Mouse (Mus musculus) layer of hippocampus, adult 18-20 months (tissue): ENCODE data around the gene Hist1h3g. TPM values are rescaled to one million over a fixed set of nuclear protein-coding genes. Genes with fewer than 3 reads are reported as not detected.
"Not testable (repeated sequence)": the region's sequence is repeated elsewhere in the genome, so short reads cannot be mapped to it uniquely, and the experiment has no call there.

Source experiments
- DNase-seq, 2 experiments: peaks; one replicate each; pipeline ENCODE4 v3.0.0; 2022; ENCODE audit warnings: low spot score in 2 of 2
- total RNA-seq, 2 experiments: library from RNA; stranded (reverse); gene quantifications; 2 replicates each; pipeline ENCODE4 v1.2.3; 2021

The Hist1h3g gene
- total RNA-seq, 2 experiments from 2014 or later, result 2.1 to 4.9 TPM

- peak; percentile 73 to 90 for DNase-seq
These were observed 20.0 kb downstream of the Hist1h3g start for GRCm38 (mm10) chr13:23554925-23555838.

GRCm38 (mm10) chr13:23555839-23556416, 20.7 kb downstream of the Hist1h3g start:
- peak; percentile 73 to 90 for DNase-seq

- DNase-seq, result no peak
These were observed 21.7 kb downstream of the Hist1h3g start for GRCm38 (mm10) chr13:23556906-23557305.

GRCm38 (mm10) chr13:23560699-23561098, 25.5 kb downstream of the Hist1h3g start:
- not testable (repeated sequence) for DNase-seq

GRCm38 (mm10) chr13:23561531-23561882, 26.3 kb downstream of the Hist1h3g start:
- not testable (repeated sequence) for DNase-seq

GRCm38 (mm10) chr13:23561883-23562659, 26.8 kb downstream of the Hist1h3g start, which contains the start of gene Hist1h3e:
Gene Hist1h3e, minus strand, starts transcription at chr13:23562369.
- peak; percentile 92 to 97 for DNase-seq

GRCm38 (mm10) chr13:23562699-23563462, 27.7 kb downstream of the Hist1h3g start:
- DNase-seq, result peak in 1 of 2 experiments; percentile 66

- no peak for DNase-seq
These were observed 29.3 kb downstream of the Hist1h3g start for GRCm38 (mm10) chr13:23564482-23564881.

GRCm38 (mm10) chr13:23570261-23571021, 35.2 kb downstream of the Hist1h3g start:
- DNase-seq, result not testable (repeated sequence)

GRCm38 (mm10) chr13:23571022-23571503, 35.8 kb downstream of the Hist1h3g start, which contains the start of the genes Hist1h2ae and Hist1h2bg:
Gene Hist1h2ae, minus strand, starts transcription at chr13:23571220.
Gene Hist1h2bg, plus strand, starts transcription at chr13:23571396.
- peak; percentile 78 to 88 for DNase-seq

GRCm38 (mm10) chr13:23571504-23572217, 36.4 kb downstream of the Hist1h3g start:
- not testable (repeated sequence) for DNase-seq

GRCm38 (mm10) chr13:23572218-23573033, 37.2 kb downstream of the Hist1h3g start:
- no peak for DNase-seq

- DNase-seq, result not testable (repeated sequence)
These were observed 38.0 kb downstream of the Hist1h3g start for GRCm38 (mm10) chr13:23573034-23573897.

- DNase-seq, result peak; percentile 90 to 97
These were observed 38.8 kb downstream of the Hist1h3g start, which contains the start of the genes Hist1h2bf and Hist1h2ad for GRCm38 (mm10) chr13:23573898-23574524. Gene Hist1h2bf, minus strand, starts transcription at chr13:23574196. Gene Hist1h2ad, plus strand, starts transcription at chr13:23574381.

GRCm38 (mm10) chr13:23574546-23575170, 39.4 kb downstream of the Hist1h3g start:
- not testable (repeated sequence) for DNase-seq
